Mouse (Mus musculus): ENCODE measurements around the gene Scamp3. TPM values are rescaled to one million over a fixed set of nuclear protein-coding genes. Genes with fewer than 3 reads are reported as not detected.

Scamp3 gene
- polyA plus RNA-seq, 1 experiment from 2014 or later: 115 TPM

DNA sequence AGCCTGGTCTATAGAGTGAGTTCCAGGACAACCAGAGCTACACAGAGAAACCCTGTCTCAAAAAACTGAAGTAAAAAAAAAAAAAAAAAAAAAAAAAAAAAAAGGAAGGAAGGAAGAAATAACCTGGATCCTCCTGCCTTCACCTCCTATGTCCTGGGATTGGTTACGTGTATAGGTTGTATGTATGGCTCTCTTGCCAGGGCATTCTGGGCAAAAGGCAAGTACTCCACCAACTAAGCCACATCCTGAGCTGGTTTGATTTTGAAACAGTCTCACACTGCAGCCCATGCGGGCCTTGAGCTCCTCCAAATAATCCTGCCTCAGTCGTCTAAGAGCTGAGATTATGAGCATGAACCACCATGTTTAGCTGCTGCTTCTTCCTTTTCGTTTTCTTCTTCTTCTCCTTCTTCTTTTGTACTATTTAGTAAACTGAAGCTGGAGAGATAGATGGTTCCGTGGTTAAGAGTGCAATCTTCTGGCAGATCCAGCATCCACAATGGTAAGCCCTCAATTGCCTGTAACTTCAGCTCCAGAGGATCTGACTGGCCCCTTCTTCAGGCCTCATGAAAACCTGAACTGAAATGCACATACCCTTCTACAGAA is 13.5 kb upstream of the Scamp3 start:
- Histone ChIP-seq H3K9ac (peak overlapping the region; percentile 98), H3K36me3 (peaks cover 22% of the 10 kb centered on the region), H3K4me1 (peaks cover 28% of the 10 kb centered on the region), H3K27me3 (peaks cover 12% of the 10 kb centered on the region), H3K27ac (peak overlapping the region; percentile 98; the same call in 1 of the 2 replicates), H3K9me3 (no peaks in the 10 kb centered on the region), H3K4me3 (peak overlapping the region; percentile 86), H3K4me2 (peak overlapping the region; percentile 81)
- WGBS: 77% methylated on average over 5 of the region's 5 CpGs
- ATAC-seq (ENCODE audit: insufficient number of reproducible peaks, insufficient read depth, low FRiP score, low TSS enrichment, low read depth): no peak

- WGBS: under 1% methylated on average over 78 of the region's 79 CpGs
- peaks cover 32% of the 10 kb centered on the region for H3K36me3 ChIP-seq
Observed at GRCm38 (mm10) chr3:89164506-89165267, 12.6 kb upstream of the Scamp3 start, which contains the start of gene Clk2. Gene Clk2 (plus strand): TSS chr3:89164795.

DNA sequence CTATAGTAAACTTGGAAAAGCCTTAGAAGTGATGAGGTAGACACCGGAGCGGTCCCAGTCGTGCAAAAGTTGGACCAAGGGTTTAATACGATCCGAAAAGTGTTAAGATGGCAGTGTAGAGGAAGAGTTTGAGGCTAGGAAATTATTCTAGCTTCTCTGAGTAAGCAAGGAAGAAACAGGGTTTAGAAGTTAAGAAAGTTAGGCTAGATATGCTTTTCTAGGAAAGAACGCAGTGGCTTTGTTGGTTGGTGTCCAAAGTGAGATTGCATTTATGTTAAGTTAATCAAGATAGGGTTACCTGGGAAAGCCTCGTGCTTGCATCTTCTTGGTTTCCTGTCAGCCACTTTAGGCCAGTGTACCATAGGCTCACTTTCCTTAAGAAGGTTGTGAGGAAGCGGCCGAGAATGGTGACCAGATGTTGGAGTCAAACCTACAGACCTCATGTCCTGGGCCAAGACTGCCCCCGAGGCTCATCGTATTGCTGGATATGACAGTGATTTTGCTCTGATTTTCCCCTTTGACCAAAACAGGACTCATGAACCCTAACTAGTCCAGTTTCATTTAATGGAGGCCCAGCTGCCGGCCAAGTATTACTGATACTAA is 11.9 kb upstream of the Scamp3 start:
- peak overlapping the region; percentile 86 for H3K4me3 ChIP-seq
- peaks cover 38% of the 10 kb centered on the region for H3K36me3 ChIP-seq
- H3K27me3 ChIP-seq: no peaks in the 10 kb centered on the region
- H3K9ac ChIP-seq: peak overlapping the region; percentile 98
- no peaks in the 10 kb centered on the region for H3K9me3 ChIP-seq
- no peak for ATAC-seq (ENCODE audit: insufficient number of reproducible peaks, insufficient read depth, low FRiP score, low TSS enrichment, low read depth)
- peaks cover 16% of the 10 kb centered on the region for H3K4me1 ChIP-seq
- WGBS: 10% methylated on average over 12 of the region's 12 CpGs
- peak overlapping the region; percentile 81 for H3K4me2 ChIP-seq
- H3K27ac ChIP-seq: peak overlapping the region; percentile 98

More at GRCm38 (mm10) chr3:89164506-89165267, 12.6 kb upstream of the Scamp3 start, which contains the start of gene Clk2:
- H3K27me3 ChIP-seq: peaks cover 3% of the 10 kb centered on the region; the same call in 1 of the 2 replicates
- H3K4me1 ChIP-seq: peaks cover 18% of the 10 kb centered on the region
- peak within 1 kb of the TSS; percentile 86 for H3K4me3 ChIP-seq
- no peaks in the 10 kb centered on the region for H3K9me3 ChIP-seq
- H3K9ac ChIP-seq: peak within 1 kb of the TSS; percentile 98
- peak; percentile 93 for ATAC-seq (ENCODE audit: insufficient number of reproducible peaks, insufficient read depth, low FRiP score, low TSS enrichment, low read depth)
- H3K27ac ChIP-seq: peak within 1 kb of the TSS; percentile 98
- peak within 1 kb of the TSS; percentile 81 for H3K4me2 ChIP-seq

GRCm38 (mm10) chr3:89166945-89167344 is 10.3 kb upstream of the Scamp3 start:
- no peak overlapping the region for H3K4me3 ChIP-seq
- no peak overlapping the region for H3K9ac ChIP-seq

GRCm38 (mm10) chr3:89174844-89175243 is 2.4 kb upstream of the Scamp3 start:
- Histone ChIP-seq H3K36me3 (peaks cover 77% of the 10 kb centered on the region), H3K27ac (no peak overlapping the region), H3K9me3 (no peaks in the 10 kb centered on the region), H3K4me1 (peaks cover 20% of the 10 kb centered on the region), H3K9ac (0 out of 2 replicates have a peak overlapping the region, but pooled peaks have one; percentile 6), H3K4me2 (no peak overlapping the region), H3K27me3 (no peaks in the 10 kb centered on the region), H3K4me3 (no peak overlapping the region)
- WGBS: 92% methylated on average over 11 of the region's 11 CpGs
- no peak for ATAC-seq (ENCODE audit: insufficient number of reproducible peaks, insufficient read depth, low FRiP score, low TSS enrichment, low read depth)

More at GRCm38 (mm10) chr3:89166945-89167344, 10.3 kb upstream of the Scamp3 start:
- no peaks in the 10 kb centered on the region for H3K27me3 ChIP-seq
- no peak overlapping the region for H3K27ac ChIP-seq
- H3K36me3 ChIP-seq: peaks cover 53% of the 10 kb centered on the region
- H3K4me1 ChIP-seq: peaks cover 16% of the 10 kb centered on the region
- no peak for ATAC-seq (ENCODE audit: insufficient number of reproducible peaks, insufficient read depth, low FRiP score, low TSS enrichment, low read depth)
- WGBS: 92% methylated on average over 19 of the region's 19 CpGs
- H3K4me2 ChIP-seq: no peak overlapping the region
- H3K9me3 ChIP-seq: no peaks in the 10 kb centered on the region

DNA sequence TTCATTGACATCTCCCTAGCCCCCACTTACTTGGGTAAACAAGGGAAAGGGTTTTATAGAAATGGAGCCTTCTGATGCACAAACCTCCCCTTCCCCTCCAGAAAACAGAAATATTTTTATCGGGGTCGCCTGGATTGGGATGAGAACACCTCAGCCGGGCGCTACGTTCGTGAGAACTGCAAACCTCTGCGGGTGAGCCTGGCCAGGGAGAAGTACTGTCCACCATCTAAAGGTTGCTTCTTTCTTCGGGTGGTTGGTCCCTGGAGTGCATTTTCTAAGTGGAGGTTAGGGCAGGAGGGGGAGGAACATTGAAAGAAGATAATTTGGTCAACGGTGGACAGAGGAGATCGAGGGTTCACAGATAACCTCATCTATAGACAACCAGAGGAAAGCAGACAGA is 1.7 kb upstream of the Scamp3 start:
- Histone ChIP-seq H3K27ac (no peak overlapping the region), H3K9ac (no peak overlapping the region), H3K9me3 (no peaks in the 10 kb centered on the region), H3K4me3 (no peak overlapping the region), H3K27me3 (no peaks in the 10 kb centered on the region), H3K36me3 (peaks cover 77% of the 10 kb centered on the region), H3K4me1 (peaks cover 20% of the 10 kb centered on the region), H3K4me2 (no peak overlapping the region)
- ATAC-seq (ENCODE audit: insufficient number of reproducible peaks, insufficient read depth, low FRiP score, low TSS enrichment, low read depth): no peak
- 95% methylated on average over 10 of the region's 10 CpGs for WGBS

DNA sequence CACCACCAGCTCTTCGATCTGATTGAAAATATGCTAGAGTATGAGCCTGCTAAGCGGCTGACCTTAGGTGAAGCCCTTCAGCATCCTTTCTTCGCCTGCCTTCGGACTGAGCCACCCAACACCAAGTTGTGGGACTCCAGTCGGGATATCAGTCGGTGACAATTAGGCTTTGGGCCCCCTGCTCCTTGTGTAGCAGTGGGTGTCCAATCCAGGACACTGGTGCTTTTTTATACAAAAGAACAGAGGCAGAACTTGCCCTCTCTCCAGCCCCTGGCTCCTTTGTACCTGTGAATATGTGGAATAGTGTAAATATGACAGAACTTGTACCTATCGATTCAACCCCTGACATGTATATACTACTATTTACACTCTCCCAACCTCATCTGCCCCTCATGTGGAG is 852 bp upstream of the Scamp3 start:
- H3K4me1 ChIP-seq: peaks cover 20% of the 10 kb centered on the region
- ATAC-seq (ENCODE audit: insufficient number of reproducible peaks, insufficient read depth, low FRiP score, low TSS enrichment, low read depth): no peak
- H3K4me2 ChIP-seq: no peak overlapping the region; the same call in 1 of the 2 replicates
- no peaks in the 10 kb centered on the region for H3K27me3 ChIP-seq
- H3K36me3 ChIP-seq: peaks cover 77% of the 10 kb centered on the region
- WGBS: 80% methylated on average over 7 of the region's 7 CpGs
- H3K27ac ChIP-seq: 0 out of 2 replicates have a peak overlapping the region, but pooled peaks have one; percentile 28
- H3K4me3 ChIP-seq: no peak overlapping the region
- H3K9ac ChIP-seq: no peak overlapping the region
- no peaks in the 10 kb centered on the region for H3K9me3 ChIP-seq

DNA sequence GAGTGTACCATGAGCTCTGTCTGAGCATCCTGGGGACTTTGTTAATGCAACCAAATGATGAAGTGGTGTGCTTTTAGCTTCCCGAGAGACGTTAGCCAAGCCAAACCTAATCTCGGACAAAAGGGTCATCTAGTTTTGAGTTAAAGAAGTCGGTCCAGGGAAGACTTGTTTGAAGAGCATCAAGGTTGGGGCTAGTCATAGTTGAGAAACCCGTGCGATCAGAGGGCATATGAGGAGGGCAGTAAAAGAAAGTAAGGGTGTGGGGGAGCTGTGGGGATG is 773 bp downstream of the Scamp3 start:
- Histone ChIP-seq H3K36me3 (peaks cover 75% of the 10 kb centered on the region), H3K27ac (peak overlapping the region; percentile 84), H3K9me3 (no peaks in the 10 kb centered on the region), H3K4me2 (peak overlapping the region; percentile 83), H3K27me3 (no peaks in the 10 kb centered on the region), H3K4me3 (peak overlapping the region; percentile 76), H3K4me1 (peaks cover 25% of the 10 kb centered on the region), H3K9ac (peak overlapping the region; percentile 91)
- ATAC-seq (ENCODE audit: insufficient number of reproducible peaks, insufficient read depth, low FRiP score, low TSS enrichment, low read depth): no peak
- WGBS: 8% methylated on average over 6 of the region's 6 CpGs

GRCm38 (mm10) chr3:89179056-89179455 is 1.8 kb downstream of the Scamp3 start:
- no peak overlapping the region for H3K27ac ChIP-seq
- peak overlapping the region; percentile 83 for H3K4me2 ChIP-seq
- ATAC-seq (ENCODE audit: insufficient number of reproducible peaks, insufficient read depth, low FRiP score, low TSS enrichment, low read depth): no peak
- 91% methylated on average over 11 of the region's 11 CpGs for WGBS
- H3K27me3 ChIP-seq: no peaks in the 10 kb centered on the region
- H3K4me1 ChIP-seq: peaks cover 32% of the 10 kb centered on the region
- H3K4me3 ChIP-seq: no peak overlapping the region
- peak overlapping the region; percentile 91 for H3K9ac ChIP-seq
- peaks cover 65% of the 10 kb centered on the region for H3K36me3 ChIP-seq
- no peaks in the 10 kb centered on the region for H3K9me3 ChIP-seq

DNA sequence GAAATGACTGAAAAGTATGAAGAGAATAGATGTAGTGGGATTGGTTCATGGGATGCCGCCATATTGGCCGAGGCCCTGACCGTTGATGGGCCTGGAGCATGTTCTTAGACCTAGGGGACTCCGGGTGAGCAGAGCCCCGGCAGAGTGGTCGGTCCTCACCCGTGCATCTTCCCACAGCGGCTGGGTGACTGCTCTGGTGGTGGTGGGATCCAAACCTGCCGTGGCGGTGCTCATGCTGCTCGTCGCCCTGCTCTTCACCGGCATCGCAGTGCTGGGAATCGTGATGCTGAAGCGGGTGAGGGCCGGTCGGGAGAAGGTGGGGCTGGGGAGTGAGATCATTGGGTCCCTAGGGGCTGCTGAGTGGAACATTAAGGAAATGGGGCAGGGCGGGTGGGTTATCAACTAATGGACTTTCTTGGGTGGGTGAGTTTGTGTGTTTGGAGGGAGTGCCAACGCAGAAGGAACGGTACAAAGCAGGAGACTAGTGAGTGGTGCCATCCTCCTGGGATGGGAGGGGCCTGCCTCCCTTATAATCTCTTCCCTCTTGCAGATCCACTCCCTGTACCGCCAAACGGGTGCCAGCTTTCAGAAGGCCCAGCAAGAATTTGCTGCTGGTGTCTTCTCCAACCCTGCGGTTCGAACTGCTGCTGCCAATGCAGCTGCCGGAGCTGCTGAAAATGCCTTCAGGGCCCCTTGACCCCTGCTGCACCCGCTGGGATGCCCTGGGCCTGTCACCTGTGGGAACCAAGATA is 4.7 kb downstream of the Scamp3 start:
- no peak overlapping the region for H3K4me3 ChIP-seq
- H3K27me3 ChIP-seq: no peaks in the 10 kb centered on the region
- no peak for ATAC-seq (ENCODE audit: insufficient number of reproducible peaks, insufficient read depth, low FRiP score, low TSS enrichment, low read depth)
- peaks cover 45% of the 10 kb centered on the region for H3K4me1 ChIP-seq
- no peak overlapping the region for H3K4me2 ChIP-seq
- WGBS: 92% methylated on average over 27 of the region's 27 CpGs
- H3K9me3 ChIP-seq: no peaks in the 10 kb centered on the region
- peaks cover 46% of the 10 kb centered on the region for H3K36me3 ChIP-seq
- 0 out of 2 replicates have a peak overlapping the region, but pooled peaks have one; percentile 2 for H3K27ac ChIP-seq
- H3K9ac ChIP-seq: no peak overlapping the region

- no peak for ATAC-seq (ENCODE audit: insufficient number of reproducible peaks, insufficient read depth, low FRiP score, low TSS enrichment, low read depth)
- H3K36me3 ChIP-seq: peaks cover 52% of the 10 kb centered on the region
- H3K27ac ChIP-seq: peak overlapping the region; percentile 87; the same call in 1 of the 2 replicates
- peak overlapping the region; percentile 88 for H3K9ac ChIP-seq
- WGBS: 48% methylated on average over 7 of the region's 7 CpGs
- H3K4me2 ChIP-seq: peak overlapping the region; percentile 92
- H3K9me3 ChIP-seq: no peaks in the 10 kb centered on the region
- H3K4me1 ChIP-seq: peaks cover 47% of the 10 kb centered on the region
- no peaks in the 10 kb centered on the region for H3K27me3 ChIP-seq
- H3K4me3 ChIP-seq: peak overlapping the region; percentile 69
Observed at GRCm38 (mm10) chr3:89182531-89183057, 5.3 kb downstream of the Scamp3 start.
